Mouse (Mus musculus) splenic B cell, adult 2 months (primary cell): ENCODE results near the gene Ndufaf5.

Experiments
- DNase-seq: peaks from one replicate; pipeline ENCODE4 v3.0.0-alpha.2; 2011; ENCODE audit warnings: low read depth, low spot score
- H3K27me3 ChIP-seq: 2 replicates; pipeline ENCODE4 v1.6.1; 2012; ENCODE audit warnings: mild to moderate bottlenecking, low read length, moderate library complexity, mixed read lengths; ENCODE audit not compliant: control insufficient read depth, poor library complexity, insufficient read depth, severe bottlenecking
- H3K36me3 ChIP-seq: 2 replicates; pipeline ENCODE4 v1.6.1; 2012; ENCODE audit warnings: mild to moderate bottlenecking, low read length, moderate library complexity, mixed read lengths; ENCODE audit not compliant: control insufficient read depth, poor library complexity, insufficient read depth, severe bottlenecking

Ndufaf5 gene

DNA sequence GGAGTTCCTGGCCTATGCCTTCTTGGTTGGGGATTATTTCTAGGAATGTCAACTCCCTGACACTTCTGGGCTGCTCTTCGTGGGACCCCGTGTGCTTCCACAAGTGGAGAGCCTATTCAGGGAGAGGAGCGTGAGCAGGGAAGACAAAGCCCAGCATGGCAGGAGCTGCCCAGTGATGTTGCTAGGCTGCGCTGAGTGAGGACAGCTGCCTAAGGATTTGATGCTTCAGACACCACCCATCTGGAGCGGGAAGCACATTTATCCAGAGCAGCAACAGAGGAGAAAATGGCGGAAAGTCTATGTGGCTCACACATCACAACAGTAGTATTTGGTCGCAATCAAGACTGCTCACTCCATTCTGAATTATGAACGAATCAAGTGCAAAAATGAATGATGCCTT is 49.9 kb downstream of the Ndufaf5 start:
- Histone ChIP-seq H3K27me3 (no peaks in the 10 kb centered on the region), H3K36me3 (no peaks in the 10 kb centered on the region)
- DNase-seq = no peak

DNA sequence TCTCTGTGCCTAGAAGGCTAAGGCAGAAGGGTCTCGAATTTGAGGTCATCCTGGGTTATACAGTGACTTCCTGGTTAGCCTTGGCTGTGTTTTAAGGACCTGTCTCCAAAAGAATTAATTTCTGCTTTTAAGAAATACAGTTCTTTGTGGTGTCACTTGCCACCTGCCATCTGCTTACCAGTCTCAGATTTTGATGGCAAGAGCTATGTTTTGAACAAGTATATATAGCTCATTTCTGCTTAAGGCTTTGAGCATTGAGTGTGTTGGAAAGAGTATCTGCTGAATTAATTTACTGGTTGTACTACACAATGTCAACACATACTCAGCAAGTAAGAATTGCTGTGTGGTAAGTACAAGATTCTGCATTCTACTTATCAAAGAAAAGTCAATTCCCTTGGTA is 59.8 kb downstream of the Ndufaf5 start:
- no peaks in the 10 kb centered on the region for H3K36me3 ChIP-seq
- H3K27me3 ChIP-seq = no peaks in the 10 kb centered on the region
- DNase-seq = no peak

DNA sequence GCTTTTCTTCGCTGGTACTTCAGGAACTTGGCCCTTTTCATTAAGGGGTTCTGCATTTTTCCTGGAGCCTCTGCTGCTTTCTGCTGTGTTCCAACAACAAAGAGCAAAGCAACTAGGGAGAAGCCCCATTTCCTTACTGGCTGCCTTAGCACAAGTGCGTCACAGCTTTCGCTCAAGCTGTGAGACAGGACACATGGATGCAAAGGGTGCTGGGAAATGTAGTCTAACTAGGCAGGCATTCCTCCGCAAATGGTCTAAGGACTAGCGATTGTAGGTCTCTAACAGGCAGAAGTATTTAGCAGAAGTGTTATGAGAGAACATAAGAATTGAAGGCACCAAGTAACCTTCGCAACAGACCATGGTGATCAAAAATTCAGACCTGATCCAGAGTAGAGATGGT is 66.8 kb downstream of the Ndufaf5 start:
- DNase-seq = no peak
- H3K27me3 ChIP-seq = no peaks in the 10 kb centered on the region
- no peaks in the 10 kb centered on the region for H3K36me3 ChIP-seq

- no peak for DNase-seq
- no peaks in the 10 kb centered on the region for H3K27me3 ChIP-seq
- H3K36me3 ChIP-seq = no peaks in the 10 kb centered on the region
Measured at GRCm38 (mm10) chr2:140242398-140242797, 71.9 kb downstream of the Ndufaf5 start.

DNA sequence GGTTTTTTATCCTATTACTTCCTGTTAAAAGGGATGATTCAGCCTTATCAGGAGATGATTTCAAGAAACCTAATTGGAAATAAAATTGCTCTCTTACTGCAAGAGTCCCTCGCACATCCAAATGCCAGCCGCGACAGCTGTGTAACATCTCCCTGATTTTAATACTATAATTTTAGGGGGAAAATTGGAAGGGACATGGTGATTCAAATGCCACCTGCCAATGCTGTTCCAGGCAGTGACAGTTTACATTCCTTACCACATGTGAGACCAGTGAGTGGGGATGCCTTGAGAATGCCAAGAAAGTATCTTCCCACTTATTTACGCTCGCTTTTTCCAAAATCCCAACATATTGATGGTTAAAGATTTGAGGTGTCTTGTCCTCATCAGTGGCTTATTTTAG is 72.7 kb downstream of the Ndufaf5 start:
- DNase-seq = no peak
- Histone ChIP-seq H3K27me3 (no peaks in the 10 kb centered on the region), H3K36me3 (no peaks in the 10 kb centered on the region)
